Mouse (Mus musculus) monocyte, adult 5-6 weeks (primary cell): ENCODE results near the gene Fbxw7. TPM values are rescaled to one million over a fixed set of nuclear protein-coding genes. Genes with fewer than 3 reads are reported as not detected.

Experiments used
- ATAC-seq: fragments of 153-309, 156-312 bp; replicated peaks from 2 replicates; pipeline ENCODE4 v1.8.0; 2017; ENCODE audit warnings: mild to moderate bottlenecking; ENCODE audit not compliant: low TSS enrichment, insufficient number of reproducible peaks, severe bottlenecking, poor library complexity, low FRiP score
- total RNA-seq: library from RNA; stranded (forward); fragments of 200-1000, 200-491, 200-594 nt; gene quantifications from 3 replicates; pipeline ENCODE4 v1.2.3, GENCODE M21; 2017

Fbxw7 gene
- total RNA-seq, 1 experiment from 2014 or later = 53.6 TPM

GRCm38 (mm10) chr3:84867434-84867975 lies 52.4 kb downstream of the Fbxw7 start:
- ATAC-seq = no peak

GRCm38 (mm10) chr3:84867991-84868390 lies 52.9 kb downstream of the Fbxw7 start:
- ATAC-seq = no peak

- no peak for ATAC-seq
These were observed 55.1 kb downstream of the Fbxw7 start for GRCm38 (mm10) chr3:84870126-84870525.

GRCm38 (mm10) chr3:84875306-84875705 lies 60.2 kb downstream of the Fbxw7 start:
- ATAC-seq = no peak

- ATAC-seq = no peak
These were observed 61.1 kb downstream of the Fbxw7 start for GRCm38 (mm10) chr3:84876211-84876610.

GRCm38 (mm10) chr3:84883817-84884483 lies 68.9 kb downstream of the Fbxw7 start:
- peak; percentile 93 for ATAC-seq

GRCm38 (mm10) chr3:84889648-84890047 lies 74.6 kb downstream of the Fbxw7 start:
- no peak for ATAC-seq

- no peak for ATAC-seq
These were observed 75.9 kb downstream of the Fbxw7 start for GRCm38 (mm10) chr3:84890983-84891382.

- ATAC-seq = no peak
These were observed 82.9 kb downstream of the Fbxw7 start for GRCm38 (mm10) chr3:84897952-84898351.

GRCm38 (mm10) chr3:84906528-84906927 lies 91.5 kb downstream of the Fbxw7 start:
- no peak for ATAC-seq

GRCm38 (mm10) chr3:84914284-84914683 lies 99.2 kb downstream of the Fbxw7 start:
- no peak for ATAC-seq

GRCm38 (mm10) chr3:84917903-84918679 lies 103.0 kb downstream of the Fbxw7 start:
- ATAC-seq = 0 out of 2 replicates have a peak, but pooled peaks have one; percentile 13

- ATAC-seq = 0 out of 2 replicates have a peak, but pooled peaks have one; percentile 40
These were observed 106.8 kb downstream of the Fbxw7 start for GRCm38 (mm10) chr3:84921704-84922420.

- no peak for ATAC-seq
These were observed 108.2 kb downstream of the Fbxw7 start for GRCm38 (mm10) chr3:84923256-84923655.

- ATAC-seq = no peak
These were observed 108.6 kb downstream of the Fbxw7 start for GRCm38 (mm10) chr3:84923670-84924069.

GRCm38 (mm10) chr3:84925229-84925628 lies 110.2 kb downstream of the Fbxw7 start:
- ATAC-seq = no peak

GRCm38 (mm10) chr3:84926140-84926539 lies 111.1 kb downstream of the Fbxw7 start:
- no peak for ATAC-seq

- ATAC-seq = no peak
These were observed 112.2 kb downstream of the Fbxw7 start for GRCm38 (mm10) chr3:84927168-84927794.

GRCm38 (mm10) chr3:84927901-84928300 lies 112.8 kb downstream of the Fbxw7 start:
- ATAC-seq = no peak
